Mouse (Mus musculus) heart, adult 2 months (tissue): Measurements from ENCODE around the gene Sfxn3. TPM values are rescaled to one million over a fixed set of nuclear protein-coding genes. Genes with fewer than 3 reads are reported as not detected.

ENCODE experiments used
- DNase-seq, 2 experiments: peaks; one replicate each; pipeline ENCODE4 v3.0.0; 2021
- H3K27ac ChIP-seq: fragments of 200-600 bp; 2 replicates; pipeline ENCODE4 v1.8.1; 2022
- H3K27me3 ChIP-seq: fragments of 200-500 bp; 2 replicates; pipeline ENCODE4 v1.6.1; 2012; ENCODE audit warnings: mild to moderate bottlenecking, low read length, inconsistent platforms, mixed read lengths; ENCODE audit not compliant: control insufficient read depth, insufficient read depth
- H3K36me3 ChIP-seq: fragments of 200-500 bp; 2 replicates; pipeline ENCODE4 v1.6.1; 2012; ENCODE audit warnings: low read length, inconsistent platforms; ENCODE audit not compliant: control insufficient read depth, insufficient read depth
- H3K4me1 ChIP-seq: fragments of 200-500 bp; 2 replicates; pipeline ENCODE4 v1.6.1; 2011; ENCODE audit warnings: low read length; ENCODE audit not compliant: control insufficient read depth, insufficient read depth
- H3K4me3 ChIP-seq: fragments of 200-600 bp; 2 replicates; pipeline ENCODE4 v1.8.1; 2022
- H3K79me2 ChIP-seq: fragments of 200-500 bp; replicated peaks from 2 replicates; pipeline ENCODE4 v1.6.1; 2012; ENCODE audit warnings: mild to moderate bottlenecking, inconsistent platforms, low read length, moderate library complexity, mixed read lengths; ENCODE audit not compliant: control insufficient read depth, insufficient read depth
- H3K9ac ChIP-seq: fragments of 200-500 bp; 2 replicates; pipeline ENCODE4 v1.6.1; 2012; ENCODE audit warnings: low read depth, mild to moderate bottlenecking, control low read depth, inconsistent platforms, low read length, mixed read lengths
- CTCF ChIP-seq: fragments of 200-600 bp; IDR thresholded peaks from 2 replicates; pipeline ENCODE4 v1.8.1; 2022; ENCODE audit warnings: antibody characterized with exemption, mild to moderate bottlenecking, moderate library complexity
- EP300 ChIP-seq: fragments of 200-500 bp; IDR thresholded peaks from 2 replicates; pipeline ENCODE4 v1.6.1; 2011; ENCODE audit warnings: low read depth, low read length, control low read depth; ENCODE audit not compliant: insufficient read depth
- POLR2A ChIP-seq: fragments of 200-500 bp; IDR thresholded peaks from 2 replicates; pipeline ENCODE4 v1.6.1; 2011; ENCODE audit warnings: mild to moderate bottlenecking, low read depth, low read length, control low read depth; ENCODE audit not compliant: insufficient read depth
- WGBS: fragments of 180-500 bp; shearing (Covaris S2); methylation state at CpG from one replicate; pipeline ENCODE4 v1.1.7; 2018; 5-methylcytosine and 5-hydroxymethylcytosine counted together
- intact Hi-C: fragments of 180-260 bp; cut with DNase I; formaldehyde crosslinking; loops from one replicate; pipeline ENCODE4 v1.15.1; 2025
- polyA plus RNA-seq: library from polyadenylated mRNA; depleted of rRNA; stranded (reverse); fragments of >200 nt; gene quantifications from 2 replicates; pipeline ENCODE4 v1.2.3, GENCODE M21; 2012; rRNA removed
- total RNA-seq, 2 experiments: library from RNA; stranded (reverse); gene quantifications; 2 replicates each; pipeline ENCODE4 v1.2.3; 2021

Sfxn3 gene
- total and polyA plus RNA-seq, 3 experiments: 10.0 to 15.5 (median 11.1) TPM

DNA sequence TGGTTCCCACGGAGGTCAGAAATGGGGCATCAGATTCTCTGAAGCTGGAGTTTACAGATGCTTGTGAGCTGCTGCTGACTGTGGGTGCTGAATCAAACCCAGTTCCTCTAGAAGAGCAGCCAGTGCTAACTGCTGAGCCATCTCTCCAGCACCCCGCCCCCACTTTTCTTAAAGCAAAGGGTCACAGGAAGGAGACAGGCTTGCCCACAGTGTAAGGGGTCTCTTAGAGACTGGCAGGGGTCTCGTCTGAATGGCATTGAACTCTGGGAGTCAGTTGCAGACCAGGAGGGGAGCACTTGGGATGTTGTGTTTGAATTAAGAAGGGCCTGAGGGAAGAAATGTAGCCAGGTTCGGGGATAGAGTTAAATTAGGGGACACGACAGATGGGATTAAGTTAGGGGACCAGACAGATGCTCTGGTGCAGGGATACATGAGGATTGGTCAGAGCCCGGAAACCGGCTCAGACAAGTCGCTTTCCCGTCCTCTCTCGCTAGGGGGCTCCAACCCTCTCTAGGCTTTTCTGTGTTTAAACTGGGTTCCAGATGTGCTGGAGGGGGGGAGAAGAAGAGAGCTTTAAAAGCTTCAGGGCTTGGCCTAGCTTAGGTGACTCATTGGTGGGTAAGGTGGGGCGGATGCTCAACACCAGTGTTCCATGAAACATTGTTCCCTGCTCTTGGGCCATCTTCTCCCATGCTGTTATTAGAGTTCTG, 34.7 kb downstream of the Sfxn3 start:
- Histone ChIP-seq H3K9ac (no peak overlapping the region), H3K4me3 (no peak overlapping the region), H3K36me3 (no peaks in the 10 kb centered on the region), H3K79me2 (no peaks in the 10 kb centered on the region), H3K27ac (no peak overlapping the region), H3K4me1 (peaks cover 11% of the 10 kb centered on the region), H3K27me3 (peaks cover 3% of the 10 kb centered on the region; the same call in 1 of the 2 replicates)
- no peak for TF ChIP-seq EP300
- TF ChIP-seq CTCF: peak; percentile 77
- no peak for TF ChIP-seq POLR2A
- DNase-seq: peak; percentile 35 to 62
- intact Hi-C loops: no loop called here
- WGBS: 27% methylated on average over 11 of the region's 11 CpGs

DNA sequence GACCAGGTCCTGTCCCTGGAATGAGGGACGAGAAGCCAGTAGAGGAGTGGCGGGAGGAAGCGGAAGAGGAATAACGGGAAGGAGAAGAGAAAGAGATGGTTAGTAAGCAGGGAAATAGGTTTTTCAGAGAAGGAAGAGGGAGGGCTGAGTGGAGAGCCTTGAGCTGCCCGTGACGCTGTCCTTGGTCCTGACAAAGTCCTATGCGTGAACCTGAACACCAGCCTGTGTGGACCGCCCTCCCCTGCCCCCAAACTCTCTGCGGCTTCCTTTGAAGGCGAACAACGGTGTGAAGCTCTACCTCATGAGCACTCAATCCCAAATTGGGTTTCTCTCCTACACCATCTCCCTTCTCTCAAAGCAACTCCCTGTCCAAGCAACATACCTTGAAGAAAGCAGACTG, 50.6 kb downstream of the Sfxn3 start:
- WGBS: 13% methylated on average over 11 of the region's 11 CpGs
- Histone ChIP-seq H3K27me3 (0 out of 2 replicates have a peak, but pooled peaks cover 1% of the 10 kb centered on the region), H3K4me3 (no peak overlapping the region), H3K36me3 (no peaks in the 10 kb centered on the region), H3K27ac (no peak overlapping the region), H3K4me1 (no peaks in the 10 kb centered on the region), H3K79me2 (no peaks in the 10 kb centered on the region), H3K9ac (no peak overlapping the region)
- intact Hi-C loops: no loop called here
- TF ChIP-seq EP300 (no peak), POLR2A (no peak), CTCF (no peak)
- no peak for DNase-seq

DNA sequence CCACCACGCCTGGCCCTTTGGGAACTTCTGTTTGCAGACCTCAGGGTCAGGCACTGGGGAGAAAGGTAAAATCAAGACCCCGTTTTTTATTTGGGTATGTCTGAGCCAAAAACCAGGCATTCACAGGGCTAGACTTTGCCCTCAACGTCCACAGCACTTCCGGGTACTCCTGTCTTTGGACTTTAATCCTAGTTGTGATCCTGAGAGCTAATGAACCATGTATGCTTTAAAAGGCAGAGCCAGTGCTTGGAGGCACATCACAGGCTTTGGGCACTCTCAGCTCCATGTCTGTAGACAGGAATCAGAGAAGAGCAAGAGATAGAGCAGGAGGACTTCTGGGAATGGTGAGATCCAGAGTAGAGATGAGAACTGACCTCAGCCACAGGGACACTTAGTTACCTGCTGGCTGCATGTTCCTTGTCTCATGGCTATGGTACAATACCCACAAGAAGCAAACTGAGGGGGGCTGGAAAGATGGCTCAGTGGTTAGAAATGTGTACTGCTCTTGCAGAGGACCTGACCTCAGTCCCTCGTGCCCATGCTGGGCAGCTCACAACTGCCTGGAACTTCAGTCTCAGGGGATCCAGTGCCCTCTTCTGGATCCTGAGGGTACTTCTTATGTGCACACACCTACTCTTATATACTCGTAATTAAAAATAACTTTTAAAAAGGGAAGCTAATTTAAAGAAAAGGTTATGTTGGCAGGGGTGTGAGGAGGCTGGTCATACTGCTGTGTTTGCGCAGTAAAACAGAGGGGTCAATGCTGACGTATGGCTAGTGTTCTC, 53.4 kb downstream of the Sfxn3 start:
- Histone ChIP-seq H3K4me1 (no peaks in the 10 kb centered on the region), H3K79me2 (no peaks in the 10 kb centered on the region), H3K9ac (no peak overlapping the region), H3K27me3 (peaks cover 4% of the 10 kb centered on the region; the same call in 1 of the 2 replicates), H3K4me3 (no peak overlapping the region), H3K27ac (no peak overlapping the region), H3K36me3 (no peaks in the 10 kb centered on the region)
- intact Hi-C loops: no loop called here
- TF ChIP-seq CTCF: 0 out of 2 replicates have a peak, but pooled peaks have one; percentile 23
- TF ChIP-seq EP300: no peak
- WGBS: 64% methylated on average over 8 of the region's 8 CpGs
- no peak for DNase-seq

DNA sequence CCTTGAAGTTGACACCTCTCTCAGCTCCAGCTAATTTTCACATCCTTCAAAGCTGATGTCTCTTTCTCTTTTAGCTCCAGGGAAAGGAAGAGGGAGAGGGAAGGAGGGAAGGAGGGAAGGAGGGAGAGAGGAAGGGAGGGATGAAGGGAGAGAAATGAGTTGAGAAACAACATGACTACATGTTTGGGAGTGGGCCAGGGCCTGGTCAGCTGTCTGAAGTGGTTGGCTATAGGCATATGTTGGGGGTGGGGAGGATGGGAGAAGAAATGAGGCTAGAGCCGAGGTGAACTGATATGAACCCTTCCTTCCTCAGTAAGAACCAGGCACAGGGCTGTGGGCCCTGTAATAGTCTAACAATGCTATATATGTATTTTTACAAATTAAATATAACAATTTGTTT, 58.3 kb downstream of the Sfxn3 start:
- Histone ChIP-seq H3K27ac (no peak overlapping the region), H3K36me3 (no peaks in the 10 kb centered on the region), H3K79me2 (no peaks in the 10 kb centered on the region), H3K4me1 (no peaks in the 10 kb centered on the region), H3K27me3 (peaks cover 4% of the 10 kb centered on the region; the same call in 1 of the 2 replicates), H3K9ac (no peak overlapping the region), H3K4me3 (no peak overlapping the region)
- 15% methylated on average over 1 of the region's 1 CpGs for WGBS
- intact Hi-C loops: no loop called here
- TF ChIP-seq CTCF (no peak), EP300 (no peak), POLR2A (no peak)
- DNase-seq: no peak

Other genes with a start within 250 kb of the Sfxn3 start
- 10 to 100 TPM; 18.4 to 23.0 TPM for gene Slf2, start 116.4 kb upstream of the Sfxn3 start, total RNA-seq
- 14.3 and 16.6 TPM in 2 replicates for gene Slf2, start 116.4 kb upstream of the Sfxn3 start, polyA plus RNA-seq
- gene Sema4g, start 58.4 kb upstream of the Sfxn3 start, total RNA-seq: under 1 TPM; 0.32 to 0.37 TPM
- 0.94 and 1.2 TPM in 2 replicates for gene Sema4g, start 58.4 kb upstream of the Sfxn3 start, polyA plus RNA-seq
- 10 to 100 TPM; 29.3 to 32.1 TPM for gene Twnk, start 41.8 kb upstream of the Sfxn3 start, total RNA-seq
- 11.9 and 21.9 TPM in 2 replicates for gene Twnk, start 41.8 kb upstream of the Sfxn3 start, polyA plus RNA-seq
- gene Mrpl43, start 41.1 kb upstream of the Sfxn3 start, total RNA-seq: 10 to 100 TPM; 45.6 to 53.6 TPM
- gene Mrpl43, start 41.1 kb upstream of the Sfxn3 start, polyA plus RNA-seq: 55.8 and 64.7 TPM in 2 replicates
- gene Lzts2, start 33.1 kb upstream of the Sfxn3 start, total RNA-seq: 10 to 100 TPM; 59.1 to 68.1 TPM
- 48.8 and 61.6 TPM in 2 replicates for gene Lzts2, start 33.1 kb upstream of the Sfxn3 start, polyA plus RNA-seq
- under 1 TPM in 1 of 2 experiments, not detected in 1; 0.08 TPM for gene Pdzd7, start 1.8 kb upstream of the Sfxn3 start, total RNA-seq
- gene Pdzd7, start 1.8 kb upstream of the Sfxn3 start, polyA plus RNA-seq: 0.38 and 0.43 TPM in 2 replicates
- 1 to 10 TPM; 3.6 to 3.9 TPM for gene Kazald1, start 27.7 kb downstream of the Sfxn3 start, total RNA-seq
- gene Kazald1, start 27.7 kb downstream of the Sfxn3 start, polyA plus RNA-seq: 4.2 and 4.6 TPM in 2 replicates
- under 1 TPM; 0.10 to 0.11 TPM for gene Tlx1, start 103.2 kb downstream of the Sfxn3 start, total RNA-seq
- gene Tlx1, start 103.2 kb downstream of the Sfxn3 start, polyA plus RNA-seq: 0.09 and 0.20 TPM in 2 replicates
- under 1 TPM in 1 of 2 experiments, not detected in 1; 0.14 TPM for gene Lbx1, start 188.3 kb downstream of the Sfxn3 start, total RNA-seq
- gene Lbx1, start 188.3 kb downstream of the Sfxn3 start, polyA plus RNA-seq: not detected in 2 replicates